Mouse (Mus musculus): Measurements from ENCODE around the gene Selenom.

Selenom gene

DNA sequence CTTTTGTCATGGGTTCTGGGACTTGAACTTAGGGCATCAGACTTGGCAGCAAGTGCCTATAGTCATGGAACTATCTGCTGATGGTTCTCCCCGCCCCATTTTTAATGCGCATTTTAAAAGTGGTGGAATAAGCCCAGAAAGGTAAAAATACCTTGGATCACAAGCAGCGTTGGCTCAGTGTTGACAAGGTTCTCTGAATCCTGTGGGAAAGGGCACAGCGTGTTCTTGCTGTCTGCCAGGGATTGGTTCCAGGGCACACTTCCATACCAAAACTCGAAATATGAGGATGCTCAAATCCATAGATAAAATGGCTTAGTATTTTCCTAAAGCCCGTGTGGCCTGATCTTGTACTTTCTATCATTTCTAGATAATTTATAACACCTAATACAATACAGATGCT, 1.2 kb upstream of the Selenom start:
- DNase-seq (ENCODE audit: low read depth, low spot score): no peak

DNA sequence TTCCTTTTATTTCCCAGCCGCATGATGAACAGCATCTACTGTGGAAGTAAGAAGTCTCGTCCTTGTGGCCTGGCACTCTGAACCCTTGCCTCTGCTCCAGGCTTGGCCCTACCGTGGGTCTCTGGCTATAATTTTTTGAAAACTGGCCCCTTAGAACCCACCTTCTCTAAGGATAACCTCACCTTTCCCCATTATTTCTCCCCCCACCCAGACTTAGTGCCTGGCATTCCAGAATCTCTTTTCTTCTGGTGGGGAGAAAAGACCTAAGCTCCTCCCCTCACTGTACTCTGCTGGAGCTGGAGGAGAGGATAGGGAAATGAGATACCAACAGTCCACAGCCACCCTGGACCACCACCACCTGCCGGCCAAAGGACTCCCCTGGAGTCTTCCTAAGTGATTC, 732 bp downstream of the Selenom start:
- no peak for DNase-seq (ENCODE audit: low read depth, low spot score)

DNA sequence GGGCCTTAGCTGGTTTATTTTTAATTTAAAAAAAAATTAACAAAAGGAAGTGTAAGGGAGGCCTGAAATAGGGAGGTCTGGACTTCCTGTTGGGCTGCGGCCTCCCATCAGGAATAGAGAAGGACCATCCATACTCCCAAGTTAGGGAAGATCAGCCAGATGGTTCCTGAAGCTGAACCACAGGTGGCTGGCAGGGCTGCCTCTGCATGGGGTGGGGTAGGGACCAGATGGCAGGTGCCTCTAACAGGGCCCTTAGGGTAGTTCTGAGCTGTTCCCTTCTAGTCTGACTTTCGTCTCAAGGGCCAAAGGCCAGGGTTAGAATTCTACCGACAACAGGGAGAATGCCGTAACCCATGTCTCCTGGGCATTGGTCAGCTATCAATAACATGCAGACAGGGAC, 1.2 kb downstream of the Selenom start:
- DNase-seq (ENCODE audit: low read depth, low spot score): no peak

DNA sequence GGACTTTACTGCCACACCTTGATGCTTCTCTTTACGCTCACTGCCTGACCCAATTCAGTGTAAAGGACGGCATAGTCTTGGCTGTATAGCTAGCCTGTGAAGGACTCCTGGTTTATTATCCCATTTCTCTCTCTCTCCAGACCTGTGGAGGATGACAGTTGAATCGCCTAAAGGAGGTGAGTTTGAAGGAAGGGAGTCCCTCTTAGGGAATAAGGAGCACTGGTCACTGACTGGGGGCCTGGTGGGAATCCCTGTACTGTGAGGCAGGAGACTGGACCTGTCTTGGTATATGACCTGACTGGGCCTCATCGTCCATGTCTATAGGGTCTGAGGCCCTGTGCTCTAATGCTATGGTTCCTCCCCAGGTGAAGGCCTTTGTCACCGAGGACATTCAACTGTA, 1.6 kb downstream of the Selenom start:
- no peak for DNase-seq (ENCODE audit: low read depth, low spot score)

DNA sequence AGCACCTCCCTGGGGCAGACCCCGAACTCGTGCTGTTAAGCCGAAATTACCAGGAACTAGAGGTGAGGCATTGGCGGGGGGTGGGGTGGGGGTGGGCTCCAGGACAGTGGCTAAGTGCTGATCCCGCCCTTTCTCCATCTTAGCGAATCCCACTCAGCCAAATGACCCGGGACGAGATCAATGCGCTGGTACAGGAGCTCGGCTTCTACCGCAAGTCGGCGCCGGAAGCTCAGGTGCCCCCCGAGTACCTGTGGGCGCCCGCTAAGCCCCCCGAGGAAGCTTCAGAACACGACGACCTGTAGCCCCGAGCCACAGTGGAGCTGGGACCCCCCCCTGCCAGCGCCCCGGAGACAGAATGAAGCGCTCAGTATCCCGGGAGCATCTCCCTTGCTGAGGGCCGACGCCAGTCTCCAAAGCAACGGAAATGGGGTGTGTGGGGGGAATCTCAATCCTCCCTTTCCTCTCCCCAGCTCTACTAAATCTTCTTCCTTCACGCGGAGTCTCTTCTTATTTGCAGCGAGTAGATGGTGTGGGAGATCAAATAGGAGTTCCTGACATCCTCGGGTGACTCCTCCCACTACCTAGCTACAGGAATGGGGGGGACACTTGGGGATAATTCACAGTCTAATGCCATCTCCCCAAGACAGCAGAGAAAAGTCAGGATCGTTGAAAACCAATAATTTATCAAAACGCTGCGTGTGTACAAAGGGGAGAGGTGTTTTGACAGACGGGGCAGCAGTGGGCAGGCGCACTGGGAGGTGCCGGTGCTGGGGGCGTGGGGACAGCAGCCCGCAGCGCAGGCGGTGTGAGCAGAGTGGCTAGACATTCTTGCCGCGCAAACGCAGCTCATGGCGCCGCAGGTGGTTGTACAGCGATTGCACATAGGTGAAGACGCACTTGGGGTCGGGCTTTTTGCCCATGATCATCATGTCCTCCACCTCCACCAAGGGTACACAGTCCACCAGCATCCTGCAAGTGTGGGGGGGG, 2.7 kb downstream of the Selenom start:
- no peak for DNase-seq (ENCODE audit: low read depth, low spot score)

DNA sequence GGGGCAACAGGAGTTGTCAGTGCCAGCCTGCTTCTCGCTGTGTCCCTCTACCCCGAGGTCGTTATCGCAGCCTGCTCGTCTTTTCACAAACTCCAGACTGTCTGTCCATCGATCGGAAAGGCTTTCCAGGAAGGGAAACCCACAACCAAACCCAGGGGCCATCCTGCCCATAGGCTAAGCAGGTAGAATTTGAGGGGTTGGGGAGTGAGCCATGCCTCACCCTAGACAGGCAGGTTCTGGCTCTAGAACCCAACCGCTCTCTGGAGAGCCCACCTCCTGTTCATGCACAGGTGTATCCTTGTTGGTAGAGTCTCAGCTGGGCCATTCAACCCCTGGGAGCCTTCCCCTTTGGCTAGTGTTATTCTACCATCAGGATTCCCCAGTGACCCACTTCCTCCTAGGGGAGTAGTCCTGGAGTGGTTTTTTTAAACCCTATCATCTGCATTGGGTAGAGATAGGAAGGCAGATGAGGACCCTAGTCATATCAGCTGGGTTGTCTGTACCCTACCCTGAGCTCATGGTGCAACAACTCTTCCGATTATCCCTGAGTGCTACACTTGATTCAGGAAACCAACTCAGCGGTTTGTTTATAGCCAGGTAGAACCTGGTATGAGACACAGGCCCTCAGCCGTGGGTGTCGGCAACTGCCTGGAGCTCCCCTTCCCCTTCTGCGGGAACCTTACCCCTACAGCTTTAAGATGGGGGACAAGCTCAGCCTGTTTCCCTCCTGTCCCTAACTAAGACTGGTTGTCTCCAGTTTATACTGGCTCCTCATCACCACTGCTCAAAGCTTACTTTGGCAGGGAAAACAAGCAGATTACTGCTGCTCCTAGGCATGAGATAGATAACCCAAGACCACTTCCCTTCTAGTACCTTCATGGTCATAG, 3.6 kb downstream of the Selenom start:
- DNase-seq (ENCODE audit: low read depth, low spot score): no peak

DNA sequence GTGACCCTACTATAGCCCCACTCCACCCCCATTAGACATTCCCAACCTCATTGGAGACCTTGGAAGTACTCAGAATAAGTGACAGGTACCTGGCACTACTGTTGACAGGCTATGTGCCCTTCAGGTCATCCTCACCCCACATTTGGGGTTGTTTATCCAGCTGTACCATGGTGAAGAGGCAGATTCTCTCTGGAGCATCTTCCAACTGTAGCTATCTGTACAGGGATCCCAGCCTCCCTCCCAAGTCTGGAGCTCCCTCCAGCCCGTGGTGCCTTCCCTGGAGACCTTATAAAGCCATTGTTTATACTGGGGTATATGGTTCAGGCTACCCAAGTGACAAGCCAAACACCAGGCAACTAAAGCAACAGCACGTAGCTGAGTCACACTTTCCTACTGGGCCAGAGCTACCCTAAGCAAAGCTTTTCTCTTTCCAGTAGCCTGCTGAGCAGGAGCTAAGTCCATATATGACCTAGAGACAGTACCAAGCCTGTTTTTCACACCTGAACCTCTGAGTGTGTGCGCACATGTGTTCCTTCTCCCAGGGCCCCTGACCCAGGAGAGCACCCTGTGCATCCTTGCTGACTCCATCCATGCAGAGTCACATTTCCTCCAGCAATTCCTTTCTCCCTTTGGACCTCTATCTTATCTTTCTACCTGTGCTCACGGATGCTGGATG, 4.7 kb downstream of the Selenom start:
- no peak for DNase-seq (ENCODE audit: low read depth, low spot score)

DNA sequence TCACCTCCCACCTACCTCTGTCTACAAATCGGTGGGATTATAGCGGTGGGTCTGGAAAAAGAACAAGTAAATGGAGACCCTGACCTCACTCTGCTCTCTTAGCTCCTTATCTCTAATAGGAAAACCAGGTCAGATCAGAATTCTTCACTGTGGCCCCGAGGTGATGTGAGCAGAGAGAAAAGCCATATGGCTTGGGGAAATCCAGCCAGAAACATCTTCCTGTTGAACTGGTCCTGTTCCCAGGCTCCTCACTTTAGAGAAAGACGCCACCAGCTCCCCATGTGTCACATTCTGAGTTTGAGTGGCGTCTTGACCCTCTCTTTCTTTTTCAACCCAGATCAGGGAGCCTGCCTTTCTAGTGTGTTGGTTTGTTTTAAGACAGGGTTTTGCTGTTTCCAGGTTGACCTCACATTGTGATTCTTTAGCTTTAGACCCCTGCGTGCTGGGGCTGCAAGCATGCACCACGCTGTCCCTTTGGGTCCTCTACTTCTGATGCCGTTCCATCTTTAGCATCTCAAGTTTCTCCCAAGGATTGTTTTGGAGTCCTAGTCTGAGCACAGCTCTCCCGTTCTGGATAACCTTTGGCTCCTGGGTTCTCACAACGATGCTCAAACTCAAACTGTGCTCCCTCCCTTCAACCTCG, 5.4 kb downstream of the Selenom start:
- no peak for DNase-seq (ENCODE audit: low read depth, low spot score)

DNA sequence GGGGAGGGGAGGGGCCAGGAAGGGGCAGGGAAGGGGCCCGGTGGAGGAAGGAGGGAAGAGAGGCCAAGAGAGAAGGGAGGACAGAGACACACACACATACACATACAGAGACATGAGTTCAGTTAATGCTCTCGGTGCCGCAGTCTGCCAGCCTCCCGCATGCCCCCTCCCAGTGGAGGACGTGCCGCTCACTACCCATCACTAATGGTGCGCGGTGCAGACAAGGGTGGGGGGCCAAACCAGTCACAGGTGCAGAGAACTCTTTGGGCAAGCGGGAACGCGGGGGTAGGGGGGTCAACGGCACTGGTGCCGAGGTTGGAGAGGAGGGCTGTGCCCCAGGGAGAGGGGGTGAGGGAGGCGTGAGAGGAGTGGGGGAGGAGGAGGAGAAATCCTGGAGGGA, 6.4 kb downstream of the Selenom start:
- DNase-seq (ENCODE audit: low read depth, low spot score): no peak

DNA sequence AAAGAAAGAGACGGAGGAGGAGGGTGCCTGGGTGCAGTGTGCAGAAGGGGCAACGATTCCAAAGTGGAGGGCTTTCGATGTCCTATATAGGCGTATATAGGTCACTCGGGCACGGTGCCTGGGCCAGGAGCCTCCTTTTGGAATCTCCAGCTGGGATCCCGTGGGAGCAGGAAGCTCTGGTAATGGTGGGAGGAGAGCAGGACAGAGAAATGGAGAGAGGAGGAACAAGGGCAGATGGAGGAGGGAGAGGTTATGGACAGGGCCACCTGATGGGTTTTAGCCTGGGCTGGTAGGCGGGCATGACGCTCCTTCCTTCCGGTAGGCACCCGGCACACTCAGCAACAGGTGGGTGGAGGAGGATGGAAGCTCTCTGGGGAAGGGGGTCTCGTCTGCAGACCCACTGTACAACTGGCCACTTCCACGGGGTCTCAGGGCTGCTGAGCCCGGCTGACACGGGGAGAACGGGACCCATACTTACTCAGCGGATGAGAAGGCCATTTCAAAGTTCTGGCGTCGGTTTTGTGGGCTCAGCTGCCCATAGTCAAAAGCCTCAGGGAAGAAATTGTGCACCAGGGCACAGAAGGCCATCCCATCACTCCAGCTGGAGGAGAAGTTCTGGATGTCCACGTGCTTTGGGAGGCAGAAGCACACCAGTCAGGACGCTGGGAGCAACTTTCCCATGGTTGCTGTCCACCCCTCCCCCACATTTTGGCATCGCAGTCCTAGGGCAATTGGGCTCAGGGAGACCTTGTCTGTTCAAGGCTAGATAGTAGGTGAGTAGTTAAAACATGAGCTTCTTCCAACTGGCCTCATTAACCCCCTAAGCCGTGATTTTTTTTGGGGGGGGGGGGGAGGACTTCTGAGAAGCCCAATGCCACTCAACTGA, 7.1 kb downstream of the Selenom start:
- no peak for DNase-seq (ENCODE audit: low read depth, low spot score)

DNA sequence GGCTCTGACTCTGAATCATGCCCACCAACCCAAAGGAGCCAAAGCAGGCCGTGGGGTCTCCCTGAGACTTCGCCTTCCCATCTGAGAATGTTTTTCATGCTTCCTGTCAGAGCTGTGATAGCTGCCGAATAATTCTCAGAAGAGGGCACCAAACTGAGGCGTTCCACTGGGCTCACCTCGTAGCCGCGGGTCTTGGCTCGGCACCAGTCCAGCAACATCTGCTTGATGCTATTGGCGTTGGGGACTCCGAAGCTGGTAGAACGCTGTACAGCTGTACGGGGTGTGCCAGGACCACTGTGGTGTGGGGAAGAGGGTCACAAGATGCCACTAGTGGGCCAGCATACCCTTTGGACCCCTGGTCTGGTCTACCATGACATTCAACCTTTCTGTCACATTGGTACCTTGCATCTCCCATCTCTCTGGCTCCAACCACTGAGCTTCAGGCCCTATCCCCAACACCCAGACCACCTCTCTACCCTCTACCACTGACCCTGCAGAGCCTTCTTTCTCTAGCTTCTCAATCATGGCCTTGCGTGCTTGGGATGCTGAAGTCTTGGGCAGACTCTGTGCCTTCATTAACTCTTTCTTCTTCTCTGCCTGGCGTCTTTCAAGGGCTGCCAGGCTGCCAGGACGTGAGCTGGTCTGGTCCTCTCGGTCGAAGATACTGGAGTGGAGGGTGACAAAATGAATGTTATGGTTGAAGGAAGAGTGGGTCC, 8.0 kb downstream of the Selenom start:
- DNase-seq (ENCODE audit: low read depth, low spot score): no peak

DNA sequence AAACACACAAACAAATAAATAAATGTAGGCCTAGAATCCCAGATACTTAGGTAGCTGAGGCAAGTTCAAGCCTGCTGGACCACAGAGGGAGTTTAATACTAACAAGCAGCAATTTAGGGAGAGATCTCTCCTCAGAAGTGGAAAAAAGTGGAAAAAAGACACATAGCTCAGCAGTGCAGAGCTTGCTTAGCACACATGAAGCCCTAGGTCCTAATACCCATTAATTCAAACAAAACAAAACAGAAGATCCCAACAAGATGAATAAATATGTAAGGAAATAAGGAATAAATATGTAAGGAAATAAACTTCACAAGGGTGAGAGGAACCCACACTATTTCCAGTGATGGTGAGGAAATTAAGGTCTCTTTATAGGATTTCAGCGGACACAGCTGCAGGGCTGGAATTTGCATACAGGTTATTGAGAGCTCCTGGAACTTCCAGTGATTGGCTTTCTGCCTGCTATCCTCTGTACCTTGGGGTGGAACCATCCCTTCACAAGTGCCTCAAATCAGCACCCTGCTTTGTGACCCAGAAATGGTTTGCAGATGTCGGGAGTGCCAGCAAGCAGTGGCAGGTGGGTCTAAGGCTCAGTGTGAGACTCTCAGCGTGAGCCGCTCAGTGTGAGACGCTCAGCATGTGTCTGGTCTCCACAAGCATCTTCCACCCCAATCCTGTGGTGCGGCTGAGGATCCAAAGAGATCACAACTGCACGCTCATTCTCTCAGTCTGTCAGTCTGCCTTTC, 9.5 kb downstream of the Selenom start:
- no peak for DNase-seq (ENCODE audit: low read depth, low spot score)

DNA sequence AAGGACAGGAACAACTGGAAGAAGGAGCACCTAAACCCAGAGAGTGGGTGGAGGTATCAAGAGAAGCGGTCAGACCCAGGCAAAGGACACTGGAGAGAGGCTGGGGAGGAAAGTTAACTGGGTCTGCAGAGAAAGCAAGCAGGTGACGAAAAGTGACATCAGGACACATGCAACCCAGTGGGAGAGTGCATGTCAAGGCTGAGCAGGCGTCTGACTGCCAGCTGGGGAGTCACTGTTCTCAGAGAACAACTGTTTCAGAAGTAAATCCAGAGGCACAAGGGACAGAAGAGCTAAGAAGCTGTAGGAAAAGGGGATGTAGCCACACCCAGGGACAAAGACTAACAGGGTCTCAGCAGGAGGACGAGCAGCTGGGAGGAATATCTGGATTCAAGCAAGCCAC, 11.1 kb downstream of the Selenom start:
- DNase-seq (ENCODE audit: low read depth, low spot score): no peak

DNA sequence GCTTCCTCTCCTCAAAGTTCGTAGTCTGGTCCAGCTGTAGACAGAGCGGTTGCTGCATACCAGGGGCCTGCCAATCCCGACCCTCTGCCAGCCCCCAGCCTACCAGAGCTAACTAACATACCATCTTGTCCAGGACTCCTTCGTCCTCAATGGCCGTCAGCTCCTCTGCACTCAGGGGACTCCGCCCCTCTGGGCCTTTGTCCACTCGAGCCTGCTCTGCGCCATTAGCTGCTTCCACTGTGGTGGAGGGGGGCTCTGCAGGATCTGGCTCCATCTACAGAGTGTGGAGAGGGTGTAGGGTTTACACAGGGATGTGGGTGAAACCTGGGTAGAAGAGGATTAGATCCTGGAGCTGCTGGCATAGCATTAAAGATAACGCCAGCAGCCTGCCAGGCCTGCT, 11.7 kb downstream of the Selenom start:
- no peak for DNase-seq (ENCODE audit: low read depth, low spot score)

DNA sequence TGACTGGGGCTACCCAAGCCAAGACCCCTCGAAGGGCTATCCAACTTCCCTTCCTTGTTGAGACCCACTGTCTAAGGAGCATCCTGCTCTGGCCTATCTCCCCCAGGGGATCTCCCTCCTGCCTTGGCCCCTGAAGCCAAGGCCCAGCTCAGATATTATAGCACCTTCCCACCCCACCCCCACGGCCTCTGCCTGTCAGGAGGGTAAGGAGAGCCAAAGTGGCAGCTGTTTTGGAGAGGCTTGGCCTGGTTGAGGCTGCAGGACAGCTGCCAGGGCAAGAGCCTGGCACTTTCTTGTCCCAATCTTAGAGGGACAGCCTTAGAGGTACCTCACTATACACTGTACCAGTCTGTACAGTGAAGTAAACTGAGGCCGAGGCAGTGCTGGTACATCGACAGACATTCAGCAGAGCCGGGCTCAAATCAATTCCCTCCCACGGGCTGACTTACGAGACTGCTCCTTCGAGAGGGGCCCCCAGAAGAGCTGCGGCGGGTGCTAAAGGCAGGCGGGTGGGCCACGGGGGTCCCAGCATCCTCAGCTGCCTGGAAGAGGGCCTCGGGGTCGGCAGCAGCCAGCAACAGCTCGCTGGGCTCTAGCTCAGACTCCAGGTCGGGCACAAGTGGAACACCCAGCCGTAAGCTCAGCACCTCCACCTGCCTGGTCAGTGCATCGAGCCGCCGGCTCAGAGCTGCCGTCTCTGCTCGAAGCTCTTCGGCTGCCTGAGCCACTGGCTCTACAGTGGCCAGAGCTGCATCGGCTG, 12.7 kb downstream of the Selenom start:
- DNase-seq (ENCODE audit: low read depth, low spot score): peak; percentile 91

DNA sequence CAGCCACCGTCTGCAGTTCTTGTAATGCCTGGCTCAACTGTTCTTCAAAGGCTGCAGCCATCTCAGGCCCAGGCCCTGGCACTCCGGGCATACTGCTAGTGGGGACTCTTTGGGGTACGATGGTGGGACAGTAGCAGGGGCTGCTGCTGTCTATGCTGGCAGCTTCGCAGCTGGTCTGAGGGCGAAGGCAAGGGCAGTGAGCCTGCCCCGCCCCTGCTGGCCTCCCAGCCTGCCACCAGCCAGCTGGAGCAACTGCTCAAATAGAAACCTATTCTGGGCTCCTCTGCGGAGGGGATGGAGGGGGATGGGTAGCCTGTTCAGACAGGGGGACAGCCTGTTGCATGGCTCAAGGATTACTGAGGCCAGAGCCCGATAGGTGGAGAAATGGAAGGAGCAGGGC, 13.3 kb downstream of the Selenom start:
- peak; percentile 85 for DNase-seq (ENCODE audit: low read depth, low spot score)

DNA sequence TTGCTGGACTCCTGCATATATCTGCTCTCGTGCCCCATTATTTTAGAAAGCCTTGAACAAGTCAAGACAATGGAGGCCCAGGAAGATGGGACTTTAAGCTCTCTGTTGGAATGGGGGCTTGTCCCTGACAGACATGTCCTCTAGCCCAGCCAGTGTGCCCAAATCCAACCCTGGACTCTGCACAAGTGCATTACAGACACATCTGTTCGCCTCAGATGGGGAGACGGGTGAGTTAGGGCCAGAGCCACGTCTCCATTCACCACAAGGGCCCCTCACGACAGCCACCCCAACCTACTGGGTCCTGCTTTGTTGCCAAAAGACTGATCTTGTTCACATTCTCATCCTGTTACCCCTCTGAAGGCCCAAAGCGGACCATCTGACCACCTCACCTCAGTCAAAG, 13.7 kb downstream of the Selenom start:
- no peak for DNase-seq (ENCODE audit: low read depth, low spot score)

DNA sequence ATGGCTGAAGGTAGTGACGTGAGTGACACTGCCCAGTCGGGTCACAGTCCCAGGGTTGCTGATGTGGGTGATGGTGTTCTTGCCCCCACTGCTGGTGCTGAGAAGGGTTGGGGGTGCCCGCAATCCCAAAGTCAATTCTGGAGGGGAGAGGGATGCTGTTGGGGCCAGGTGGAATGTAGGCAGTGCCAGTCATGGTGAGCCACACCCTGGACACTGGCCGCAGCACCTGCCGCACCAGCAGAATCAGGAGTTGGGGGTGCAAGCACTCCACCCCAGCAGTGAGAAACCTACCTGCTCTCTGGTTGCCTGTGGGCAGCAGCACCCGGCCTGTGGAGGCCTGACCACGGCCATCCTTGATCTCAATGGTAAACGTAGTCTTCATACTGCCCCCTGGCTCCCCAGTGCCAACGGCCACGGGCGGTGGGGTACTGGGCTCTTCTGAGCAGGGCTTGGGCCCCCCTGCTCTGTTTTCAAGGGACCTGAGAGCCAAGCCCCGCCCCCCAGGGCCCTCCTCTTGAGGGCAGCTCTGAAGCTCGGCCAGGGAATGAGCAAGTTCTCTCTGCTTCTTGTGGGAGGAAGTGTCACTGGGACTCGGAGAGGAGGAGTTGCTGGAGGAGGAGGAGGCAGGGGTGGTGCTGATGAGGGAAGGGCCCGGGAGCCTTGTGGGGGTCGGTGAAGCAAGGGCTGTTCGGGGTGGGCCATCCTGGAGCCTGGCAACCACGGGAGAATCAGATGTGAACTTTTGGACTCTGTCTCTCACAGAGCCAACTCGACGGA, 15.2 kb downstream of the Selenom start:
- DNase-seq (ENCODE audit: low read depth, low spot score): no peak

All from skeletal muscle tissue, adult 2 months (tissue).